ENCODE assay signal across 8 mouse cellular contexts in genomic region chr3:63898581-63899308, GRCm38 (mm10). TPM values are rescaled to one million over a fixed set of nuclear protein-coding genes. Genes with fewer than 3 reads are reported as not detected.
A peak's percentile ranks its signal among the peaks of the same experiment; 100 is the strongest.
DNase-seq lines count a peak whose midpoint lies in the region; ATAC-seq lines count a peak whose summit lies in the region.

No protein-coding gene starts in this region.

- peak overlapping the region; percentile 59 for H3K4me3 ChIP-seq in hindbrain, embryonic 14.5 days (replicated peaks; ENCODE audit: low read length)

- H3K9me3 ChIP-seq in hindbrain, embryonic 14.5 days (ENCODE audit: control insufficient read depth, low read length), result no peaks in the 10 kb centered on the region

- peaks cover 9% of the 10 kb centered on the region for H3K4me1 ChIP-seq in hindbrain, embryonic 14.5 days (replicated peaks; ENCODE audit: control insufficient read depth, insufficient read depth, low read length)

- ATAC-seq in hindbrain, embryonic 14.5 days (ENCODE audit: low FRiP score), result peak; percentile 89

- peak overlapping the region; percentile 66 for H3K9ac ChIP-seq in hindbrain, embryonic 14.5 days

- WGBS in hindbrain, embryonic 14.5 days, result under 1% methylated on average over 41 of the region's 41 CpGs

- H3K27ac ChIP-seq in hindbrain, embryonic 14.5 days, result peak overlapping the region; percentile 77

- DNase-seq in R1 (ENCODE audit: low read depth, low spot score), result peak; percentile 91
- peak; percentile 88 to 94 for DNase-seq in cerebellum, postnatal 10 days
- peak; percentile 64 to 72 for DNase-seq in frontal cortex, postnatal 25 days (ENCODE audit: low spot score in 2 of 2)
- peak; percentile 92 for DNase-seq in hindbrain, embryonic 14.5 days (ENCODE audit: low spot score)
- DNase-seq in layer of hippocampus, postnatal 25 days (ENCODE audit: extremely low spot score in 1 of 2, low spot score in 1 of 2), result peak; percentile 58 to 88
- peak; percentile 78 for DNase-seq in lung, postnatal 10 days
- DNase-seq in retina, adult 2 months (ENCODE audit: low read depth, low spot score), result peak; percentile 73
- DNase-seq in urinary bladder, adult 2 months (ENCODE audit: low spot score), result peak; percentile 26

- H3K4me2 ChIP-seq in hindbrain, embryonic 14.5 days (replicated peaks), result peak overlapping the region; percentile 64

- H3K36me3 ChIP-seq in hindbrain, embryonic 14.5 days (replicated peaks; ENCODE audit: control insufficient read depth, insufficient read depth), result no peaks in the 10 kb centered on the region

- no peaks in the 10 kb centered on the region for H3K27me3 ChIP-seq in hindbrain, embryonic 14.5 days (ENCODE audit: control insufficient read depth, insufficient read depth, low read length)

RNA-seq across cellular contexts. Expression of gene Plch1, which starts 0.5 kb away (rescaled TPM):
- 11.3 and 12.3 TPM in 2 replicates for polyA plus RNA-seq in hindbrain, embryonic 14.5 days (2014; fragmentation: Nextera tagmentation; extraction: Ambion mirVana)
- 1 to 10 TPM; 4.8 TPM for total RNA-seq in layer of hippocampus, postnatal 25 days (2021)
- polyA plus RNA-seq in urinary bladder, adult 2 months (2012; rRNA removed), result 0.35 and 0.47 TPM in 2 replicates

RNA-seq across cellular contexts. Expression of gene E130311K13Rik, which starts 30.5 kb away (rescaled TPM):
- polyA plus RNA-seq in hindbrain, embryonic 14.5 days (2014; fragmentation: Nextera tagmentation; extraction: Ambion mirVana), result 6.2 and 7.5 TPM in 2 replicates
- 10 to 100 TPM; 13.8 to 14.1 TPM for total RNA-seq in layer of hippocampus, postnatal 25 days (2021)
- 7.7 and 7.9 TPM in 2 replicates for polyA plus RNA-seq in urinary bladder, adult 2 months (2012; rRNA removed)

Comparison
In these comparisons a context has a peak if more than half of its experiments do, and no peak if none do; other contexts are left out.
1. Peak in every context shown above with its lines: DNase-seq, ATAC-seq, H3K4me3 ChIP-seq and H3K27ac ChIP-seq.
2. DNase-seq: peak in every context shown above with its lines; median percentile 92 in hindbrain, embryonic 14.5 days; 91 in R1; 91 in cerebellum, postnatal 10 days; 78 in lung, postnatal 10 days; 73 in layer of hippocampus, postnatal 25 days; 73 in retina, adult 2 months; 68 in frontal cortex, postnatal 25 days; 26 in urinary bladder, adult 2 months.